ENCODE assay signal across 9 mouse cellular contexts in genomic region chr15:102255547-102256255, GRCm38 (mm10). TPM values are rescaled to one million over a fixed set of nuclear protein-coding genes. Genes with fewer than 3 reads are reported as not detected.
DNase-seq lines count a peak whose midpoint lies in the region; ATAC-seq lines count a peak whose summit lies in the region.
"Had no signal": no experiment of that assay in that cellular context is flagged by ENCODE, and none has a peak within 500 bp of the region (broad histone marks: within the 10 kb centered on the region; RNA-seq: fewer than 3 reads in every experiment).

No protein-coding gene starts in this region.

- H3K27me3 ChIP-seq in midbrain, embryonic 11.5 days (ENCODE audit: control insufficient read depth, insufficient read depth, low read length) = peaks cover 34% of the 10 kb centered on the region
- H3K27me3 ChIP-seq in midbrain, embryonic 15.5 days (replicated peaks) = peaks cover 43% of the 10 kb centered on the region
- peaks cover 28% of the 10 kb centered on the region for H3K27me3 ChIP-seq in neural tube, embryonic 15.5 days (replicated peaks)

- H3K4me3 ChIP-seq in midbrain, embryonic 11.5 days (ENCODE audit: low read depth, low read length) = no peak overlapping the region
- H3K4me3 ChIP-seq in midbrain, embryonic 15.5 days = no peak overlapping the region
- peak overlapping the region; percentile 55; the same call in 1 of the 2 replicates for H3K4me3 ChIP-seq in neural tube, embryonic 15.5 days (replicated peaks)

- no peak overlapping the region for H3K4me2 ChIP-seq in midbrain, embryonic 11.5 days
- no peak overlapping the region for H3K4me2 ChIP-seq in midbrain, embryonic 15.5 days
- peak overlapping the region; percentile 97 for H3K4me2 ChIP-seq in neural tube, embryonic 15.5 days

- peak; percentile 38 for DNase-seq in CD4-positive, CD25-positive, alpha-beta regulatory T cell, adult 2 months (ENCODE audit: low read depth, low spot score)
- DNase-seq in midbrain, embryonic 11.5 days (ENCODE audit: low spot score, missing footprints) = peak; percentile 81
- peak; percentile 61 to 71 for DNase-seq in kidney, postnatal 36 days
- DNase-seq in cerebellum, postnatal 14 days = no peak

- WGBS in midbrain, embryonic 11.5 days = 51% methylated on average over 14 of the region's 14 CpGs
- 46% methylated on average over 14 of the region's 14 CpGs for WGBS in midbrain, embryonic 15.5 days
- 52% methylated on average over 13 of the region's 14 CpGs for WGBS in neural tube, embryonic 15.5 days

- no peak overlapping the region for H3K27ac ChIP-seq in midbrain, embryonic 11.5 days (ENCODE audit: low read depth, low read length)
- no peak overlapping the region for H3K27ac ChIP-seq in midbrain, embryonic 15.5 days
- no peak overlapping the region for H3K27ac ChIP-seq in neural tube, embryonic 15.5 days (replicated peaks)

- H3K4me1 ChIP-seq in midbrain, embryonic 11.5 days (ENCODE audit: control insufficient read depth, insufficient read depth, low read length) = peaks cover 16% of the 10 kb centered on the region
- H3K4me1 ChIP-seq in midbrain, embryonic 15.5 days = peaks cover 19% of the 10 kb centered on the region
- peaks cover 26% of the 10 kb centered on the region for H3K4me1 ChIP-seq in neural tube, embryonic 15.5 days

- H3K36me3 ChIP-seq in midbrain, embryonic 11.5 days (ENCODE audit: control insufficient read depth, insufficient read depth, low read length) = no peaks in the 10 kb centered on the region
- no peaks in the 10 kb centered on the region for H3K36me3 ChIP-seq in midbrain, embryonic 15.5 days (replicated peaks)
- no peaks in the 10 kb centered on the region for H3K36me3 ChIP-seq in neural tube, embryonic 15.5 days

- H3K9me3 ChIP-seq in midbrain, embryonic 11.5 days (ENCODE audit: control insufficient read depth, low read length) = no peaks in the 10 kb centered on the region
- no peaks in the 10 kb centered on the region for H3K9me3 ChIP-seq in midbrain, embryonic 15.5 days
- no peaks in the 10 kb centered on the region for H3K9me3 ChIP-seq in neural tube, embryonic 15.5 days (replicated peaks)

- no peak overlapping the region for H3K9ac ChIP-seq in midbrain, embryonic 11.5 days (ENCODE audit: low read length)
- no peak overlapping the region for H3K9ac ChIP-seq in midbrain, embryonic 15.5 days
- no peak overlapping the region for H3K9ac ChIP-seq in neural tube, embryonic 15.5 days (replicated peaks)

- ATAC-seq in CD4-positive, CD25-positive, alpha-beta regulatory T cell, adult 4 months = no peak
- no peak for ATAC-seq in midbrain, embryonic 11.5 days (ENCODE audit: low FRiP score)
- no peak for ATAC-seq in midbrain, embryonic 15.5 days (replicated peaks)
- ATAC-seq in neural tube, embryonic 15.5 days (ENCODE audit: low FRiP score) = no peak
- ATAC-seq in megakaryocyte progenitor cell, adult 5-6 weeks (replicated peaks; ENCODE audit: poor library complexity) = no peak

RNA-seq across cellular contexts. Expression of gene Rarg, which starts 1.6 kb away (rescaled TPM):
- 10 to 100 TPM; 17.7 to 18.3 TPM for polyA plus RNA-seq in CD4-positive, CD25-positive, alpha-beta regulatory T cell, adult 4 months (2017; shearing (Covaris generic))
- 10.1 and 10.5 TPM in 2 replicates for polyA plus RNA-seq in midbrain, embryonic 11.5 days (2014; fragmentation: Nextera tagmentation; extraction: Ambion mirVana)
- 4.1 and 6.4 TPM in 2 replicates for polyA plus RNA-seq in midbrain, embryonic 15.5 days (2015; fragmentation: Nextera tagmentation; extraction: Ambion mirVana)
- 7.8 and 11.9 TPM in 2 replicates for polyA plus RNA-seq in neural tube, embryonic 15.5 days (2015; fragmentation: Nextera tagmentation; extraction: Ambion mirVana)
- total RNA-seq in megakaryocyte progenitor cell, adult 5-6 weeks (2015) = 4.1 and 4.8 TPM in 2 replicates
- 3.9 and 4.2 TPM in 2 replicates for total RNA-seq in megakaryocyte progenitor cell, adult 5-6 weeks (2017)

RNA-seq across cellular contexts. Expression of gene Gm9918, which starts 14.7 kb away (rescaled TPM):
- not detected for polyA plus RNA-seq in CD4-positive, CD25-positive, alpha-beta regulatory T cell, adult 4 months (2017; shearing (Covaris generic))
- 0.15 and 0.23 TPM in 2 replicates for polyA plus RNA-seq in midbrain, embryonic 11.5 days (2014; fragmentation: Nextera tagmentation; extraction: Ambion mirVana)
- polyA plus RNA-seq in midbrain, embryonic 15.5 days (2015; fragmentation: Nextera tagmentation; extraction: Ambion mirVana) = 0.10 TPM in 1 of 2 replicates, not detected in the other
- 0.09 TPM in 1 of 2 replicates, not detected in the other for polyA plus RNA-seq in neural tube, embryonic 15.5 days (2015; fragmentation: Nextera tagmentation; extraction: Ambion mirVana)
- total RNA-seq in megakaryocyte progenitor cell, adult 5-6 weeks (2015) = not detected in 2 replicates
- not detected in 2 replicates for total RNA-seq in megakaryocyte progenitor cell, adult 5-6 weeks (2017)
- total RNA-seq: left cerebral cortex, postnatal 14 days had no signal

RNA-seq across cellular contexts. Expression of gene Mfsd5, which starts 23.6 kb away (rescaled TPM):
- 10 to 100 TPM; 28.3 to 31.4 TPM for polyA plus RNA-seq in CD4-positive, CD25-positive, alpha-beta regulatory T cell, adult 4 months (2017; shearing (Covaris generic))
- polyA plus RNA-seq in midbrain, embryonic 11.5 days (2014; fragmentation: Nextera tagmentation; extraction: Ambion mirVana) = 50.8 and 53.0 TPM in 2 replicates
- 58.5 and 64.0 TPM in 2 replicates for polyA plus RNA-seq in midbrain, embryonic 15.5 days (2015; fragmentation: Nextera tagmentation; extraction: Ambion mirVana)
- polyA plus RNA-seq in neural tube, embryonic 15.5 days (2015; fragmentation: Nextera tagmentation; extraction: Ambion mirVana) = 59.5 and 62.7 TPM in 2 replicates
- total RNA-seq in megakaryocyte progenitor cell, adult 5-6 weeks (2015) = 28.2 and 33.0 TPM in 2 replicates
- total RNA-seq in megakaryocyte progenitor cell, adult 5-6 weeks (2017) = 17.8 and 25.5 TPM in 2 replicates

RNA-seq across cellular contexts. Expression of gene Itgb7, which starts 24.0 kb away (rescaled TPM):
- 100 to 1,000 TPM; 336 to 432 TPM for polyA plus RNA-seq in CD4-positive, CD25-positive, alpha-beta regulatory T cell, adult 4 months (2017; shearing (Covaris generic))
- polyA plus RNA-seq in midbrain, embryonic 11.5 days (2014; fragmentation: Nextera tagmentation; extraction: Ambion mirVana) = 0.15 and 0.55 TPM in 2 replicates
- 0.98 and 1.1 TPM in 2 replicates for polyA plus RNA-seq in midbrain, embryonic 15.5 days (2015; fragmentation: Nextera tagmentation; extraction: Ambion mirVana)
- polyA plus RNA-seq in neural tube, embryonic 15.5 days (2015; fragmentation: Nextera tagmentation; extraction: Ambion mirVana) = 1.1 and 11.0 TPM in 2 replicates
- total RNA-seq in megakaryocyte progenitor cell, adult 5-6 weeks (2015) = 26.6 and 29.2 TPM in 2 replicates
- 36.7 and 44.6 TPM in 2 replicates for total RNA-seq in megakaryocyte progenitor cell, adult 5-6 weeks (2017)

RNA-seq across cellular contexts. Expression of gene Espl1, which starts 40.4 kb away (rescaled TPM):
- 1 to 10 TPM; 1.5 to 6.7 TPM for polyA plus RNA-seq in CD4-positive, CD25-positive, alpha-beta regulatory T cell, adult 4 months (2017; shearing (Covaris generic))
- 29.4 and 33.3 TPM in 2 replicates for polyA plus RNA-seq in midbrain, embryonic 11.5 days (2014; fragmentation: Nextera tagmentation; extraction: Ambion mirVana)
- polyA plus RNA-seq in midbrain, embryonic 15.5 days (2015; fragmentation: Nextera tagmentation; extraction: Ambion mirVana) = 5.5 and 7.5 TPM in 2 replicates
- polyA plus RNA-seq in neural tube, embryonic 15.5 days (2015; fragmentation: Nextera tagmentation; extraction: Ambion mirVana) = 2.8 and 6.3 TPM in 2 replicates
- total RNA-seq in megakaryocyte progenitor cell, adult 5-6 weeks (2015) = 33.9 and 34.8 TPM in 2 replicates
- total RNA-seq in megakaryocyte progenitor cell, adult 5-6 weeks (2017) = 15.0 and 19.2 TPM in 2 replicates

Comparison
In these comparisons a context has a peak if more than half of its experiments do, and no peak if none do; other contexts are left out.
1. DNase-seq: peak in CD4-positive, CD25-positive, alpha-beta regulatory T cell, adult 2 months (single experiment), midbrain, embryonic 11.5 days (single experiment) and kidney, postnatal 36 days (2 of 2); none in cerebellum, postnatal 14 days (0 of 2).